Mouse (Mus musculus): Measurements from ENCODE around the gene Npy. TPM values are rescaled to one million over a fixed set of nuclear protein-coding genes. Genes with fewer than 3 reads are reported as not detected.
A peak's percentile ranks its signal among the peaks of the same experiment; 100 is the strongest.

The Npy gene
- polyA plus RNA-seq (2021), result not detected

GRCm38 (mm10) chr6:49821961-49822870 is at the start of gene Npy:
Gene Npy, plus strand, starts transcription at chr6:49822710.
- peaks cover 20% of the 10 kb centered on the region for H3K27me3 ChIP-seq
- POLR2A ChIA-PET, result no interaction called here
- no peak for DNase-seq (ENCODE audit: low read depth, low spot score)

DNA sequence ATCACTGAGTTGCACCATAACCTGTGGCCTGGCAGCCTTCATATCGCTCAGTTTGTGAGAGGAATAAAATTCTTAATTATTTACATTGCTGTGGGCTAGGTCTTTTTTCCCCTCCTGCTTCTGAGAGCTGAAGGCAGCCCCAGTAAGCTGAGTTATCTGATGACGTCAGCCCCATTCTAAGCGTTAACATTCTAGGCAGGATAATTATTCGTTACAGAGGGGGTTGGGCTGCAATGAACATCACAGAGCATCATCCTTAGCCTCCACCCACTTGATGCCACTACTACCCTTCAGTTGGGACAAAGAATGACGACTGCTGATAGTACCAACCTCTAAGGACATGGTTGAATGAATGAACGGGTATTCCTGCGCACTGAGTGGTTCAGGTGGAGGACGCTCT is 47.5 kb upstream of the Npy start:
- ATAC-seq, result no peak
- TF ChIP-seq CTCF (IDR thresholded peaks at IDR 0.05), result no peak
- no peaks in the 10 kb centered on the region for H3K27me3 ChIP-seq
- ChIA-PET CTCF (no interaction called here), POLR2A (no interaction called here)
- in situ Hi-C loops (cut with MboI; ENCODE audit: low pct_unique_long_range_greater_than_20kb), result no loop called here
- DNase-seq (ENCODE audit: low read depth, low spot score), result no peak

More at GRCm38 (mm10) chr6:49821961-49822870, at the start of gene Npy:
- ATAC-seq, result no peak
- TF ChIP-seq CTCF (IDR thresholded peaks at IDR 0.05), result no peak
- CTCF ChIA-PET, result no interaction called here
- in situ Hi-C loops (cut with MboI; ENCODE audit: low pct_unique_long_range_greater_than_20kb), result no loop called here

GRCm38 (mm10) chr6:49778109-49778508 is 44.4 kb upstream of the Npy start:
- no peak for TF ChIP-seq CTCF (IDR thresholded peaks at IDR 0.05)
- POLR2A ChIA-PET, result no interaction called here
- DNase-seq (ENCODE audit: low read depth, low spot score), result no peak
- in situ Hi-C loops (cut with MboI; ENCODE audit: low pct_unique_long_range_greater_than_20kb), result no loop called here
- no peak for ATAC-seq
- CTCF ChIA-PET, result interaction anchor here (1.0 kb wide), 1 partner anchor 16 kb away, joined by 3 read pairs; no protein-coding TSS in a partner anchor
- H3K27me3 ChIP-seq, result no peaks in the 10 kb centered on the region

GRCm38 (mm10) chr6:49778729-49779128 is 43.8 kb upstream of the Npy start:
- ChIA-PET CTCF (interaction anchor here (1.0 kb wide), 1 partner anchor 16 kb away, joined by 3 read pairs; no protein-coding TSS in a partner anchor), POLR2A (no interaction called here)
- in situ Hi-C loops (cut with MboI; ENCODE audit: low pct_unique_long_range_greater_than_20kb), result no loop called here
- no peak for DNase-seq (ENCODE audit: low read depth, low spot score)
- H3K27me3 ChIP-seq, result no peaks in the 10 kb centered on the region
- no peak for ATAC-seq
- no peak for TF ChIP-seq CTCF (IDR thresholded peaks at IDR 0.05)

- ATAC-seq, result no peak
- in situ Hi-C loops (cut with MboI; ENCODE audit: low pct_unique_long_range_greater_than_20kb), result no loop called here
- H3K27me3 ChIP-seq, result no peaks in the 10 kb centered on the region
- CTCF ChIA-PET, result no interaction called here
- TF ChIP-seq CTCF (IDR thresholded peaks at IDR 0.05), result no peak
- DNase-seq (ENCODE audit: low read depth, low spot score), result no peak
- POLR2A ChIA-PET, result no interaction called here
These were observed 42.9 kb upstream of the Npy start for GRCm38 (mm10) chr6:49779606-49780005.

DNA sequence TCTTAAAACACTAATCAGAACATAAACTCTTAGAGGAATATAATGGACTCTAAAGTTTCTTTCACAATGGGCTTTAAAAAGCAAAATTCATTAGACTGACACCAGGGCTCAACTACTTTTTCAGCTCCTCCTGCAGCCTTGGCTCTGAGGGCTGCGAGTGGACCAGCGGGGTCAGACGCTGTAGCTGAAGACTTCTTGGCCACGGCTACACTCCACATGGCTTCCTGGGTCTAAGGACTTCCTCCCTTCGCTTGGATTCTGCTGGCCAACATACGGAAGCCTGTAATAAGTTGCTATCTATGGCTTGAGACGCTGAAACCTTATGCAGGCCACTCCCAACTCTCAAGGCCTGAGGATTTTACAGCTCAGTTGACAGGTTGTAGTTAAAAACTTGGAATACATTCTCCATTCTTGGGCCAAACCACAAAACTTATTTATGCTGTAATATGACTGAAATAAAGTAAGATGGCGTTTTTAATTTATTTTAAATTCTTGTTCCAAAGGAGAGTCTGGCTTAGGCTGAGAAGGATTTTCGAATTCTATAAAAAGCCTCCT is 41.6 kb upstream of the Npy start:
- H3K27me3 ChIP-seq, result no peaks in the 10 kb centered on the region
- in situ Hi-C loops (cut with MboI; ENCODE audit: low pct_unique_long_range_greater_than_20kb), result no loop called here
- DNase-seq (ENCODE audit: low read depth, low spot score) (no peak), ATAC-seq (no peak)
- ChIA-PET CTCF (no interaction called here), POLR2A (no interaction called here)
- TF ChIP-seq CTCF (IDR thresholded peaks at IDR 0.05), result no peak

GRCm38 (mm10) chr6:49781852-49782251 is 40.7 kb upstream of the Npy start:
- POLR2A ChIA-PET, result interaction anchor here (0.6 kb wide), 1 partner anchor 121 kb away, joined by 7 read pairs; no protein-coding TSS in a partner anchor
- TF ChIP-seq CTCF (IDR thresholded peaks at IDR 0.05), result no peak
- CTCF ChIA-PET, result no interaction called here
- no peak for DNase-seq (ENCODE audit: low read depth, low spot score)
- H3K27me3 ChIP-seq, result no peaks in the 10 kb centered on the region
- in situ Hi-C loops (cut with MboI; ENCODE audit: low pct_unique_long_range_greater_than_20kb), result no loop called here
- no peak for ATAC-seq

- ChIA-PET POLR2A (no interaction called here), CTCF (interaction anchor here (1.4 kb wide), 1 partner anchor 201 kb away, joined by 3 read pairs; no protein-coding TSS in a partner anchor)
- no peaks in the 10 kb centered on the region for H3K27me3 ChIP-seq
- in situ Hi-C loops (cut with MboI; ENCODE audit: low pct_unique_long_range_greater_than_20kb), result no loop called here
- no peak for TF ChIP-seq CTCF (IDR thresholded peaks at IDR 0.05)
- no peak for DNase-seq (ENCODE audit: low read depth, low spot score)
- no peak for ATAC-seq
These were observed 39.8 kb upstream of the Npy start for GRCm38 (mm10) chr6:49782679-49783078.

- ChIA-PET POLR2A (no interaction called here), CTCF (no interaction called here)
- in situ Hi-C loops (cut with MboI; ENCODE audit: low pct_unique_long_range_greater_than_20kb), result no loop called here
- ATAC-seq (peak; percentile 93), DNase-seq (ENCODE audit: low read depth, low spot score) (peak; percentile 53)
- H3K27me3 ChIP-seq, result no peaks in the 10 kb centered on the region
- TF ChIP-seq CTCF (IDR thresholded peaks at IDR 0.05), result no peak
These were observed 30.0 kb upstream of the Npy start for GRCm38 (mm10) chr6:49792524-49792923.

DNA sequence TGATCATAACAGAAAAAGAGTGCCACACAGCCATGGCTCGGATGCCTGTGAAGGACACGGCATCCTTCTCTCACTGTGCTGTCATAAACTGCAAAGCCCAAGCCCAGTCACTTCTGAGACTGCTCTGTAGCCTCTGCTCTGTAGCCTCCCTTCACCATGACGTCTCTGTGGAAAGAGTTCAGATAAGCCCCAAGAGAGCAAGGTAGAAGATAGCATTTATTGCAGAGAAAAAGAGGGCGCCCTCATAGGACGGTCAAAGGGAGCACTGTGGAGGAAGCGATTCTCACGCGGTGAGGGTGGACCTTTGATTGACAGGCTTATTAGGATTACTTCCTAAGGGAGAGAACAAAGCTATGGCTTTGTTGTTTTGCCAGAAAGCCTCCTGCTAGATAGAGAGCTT is 18.4 kb upstream of the Npy start:
- H3K27me3 ChIP-seq, result no peaks in the 10 kb centered on the region
- no peak for DNase-seq (ENCODE audit: low read depth, low spot score)
- CTCF ChIA-PET, result interaction anchor here (2.4 kb wide), 1 partner anchor 29 kb away, joined by 7 read pairs; no protein-coding TSS in a partner anchor
- POLR2A ChIA-PET, result no interaction called here
- no peak for TF ChIP-seq CTCF (IDR thresholded peaks at IDR 0.05)
- ATAC-seq, result no peak
- in situ Hi-C loops (cut with MboI; ENCODE audit: low pct_unique_long_range_greater_than_20kb), result no loop called here

DNA sequence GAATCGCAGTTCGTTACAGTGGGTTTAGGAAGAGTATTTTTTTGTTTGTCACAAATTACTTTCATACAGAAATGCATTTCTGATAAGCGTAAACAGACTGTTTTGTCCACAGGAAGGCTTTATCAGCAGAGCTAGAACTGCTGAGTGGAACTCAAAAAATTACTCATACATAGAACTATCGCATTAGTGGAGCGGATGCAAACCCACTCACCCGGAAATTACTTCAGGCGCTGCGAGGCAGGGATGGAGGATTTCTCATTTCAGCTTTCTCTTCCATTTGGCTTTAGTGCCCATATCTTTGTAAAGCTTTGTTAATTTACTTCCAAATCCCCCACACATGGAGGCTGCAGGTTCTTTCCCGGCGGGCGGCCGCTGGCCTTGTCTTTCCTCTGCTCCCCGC is 14.4 kb upstream of the Npy start:
- POLR2A ChIA-PET, result interaction anchor here (0.6 kb wide), 1 partner anchor 234 kb away, joined by 4 read pairs; no protein-coding TSS in a partner anchor
- CTCF ChIA-PET, result interaction anchor here (1.3 kb wide), 1 partner anchor 10 kb away, joined by 4 read pairs; no protein-coding TSS in a partner anchor
- DNase-seq (ENCODE audit: low read depth, low spot score) (no peak), ATAC-seq (no peak)
- in situ Hi-C loops (cut with MboI; ENCODE audit: low pct_unique_long_range_greater_than_20kb), result no loop called here
- no peak for TF ChIP-seq CTCF (IDR thresholded peaks at IDR 0.05)
- no peaks in the 10 kb centered on the region for H3K27me3 ChIP-seq
